Mouse (Mus musculus): ENCODE results near the gene Lst1. TPM values are rescaled to one million over a fixed set of nuclear protein-coding genes. Genes with fewer than 3 reads are reported as not detected.

Gene Lst1
- polyA plus RNA-seq, 1 experiment from 2014 or later, result 6.9 TPM

GRCm38 (mm10) chr17:35191723-35192122 lies 3.5 kb upstream of the Lst1 start:
- H3K36me3 ChIP-seq (replicated peaks), result no peaks in the 10 kb centered on the region
- no peak overlapping the region for H3K27ac ChIP-seq (replicated peaks)
- WGBS, result 62% methylated on average over 2 of the region's 2 CpGs
- H3K27me3 ChIP-seq (replicated peaks; ENCODE audit: low read depth, poor library complexity, severe bottlenecking), result peaks cover 36% of the 10 kb centered on the region
- DNase-seq (ENCODE audit: low spot score), result no peak
- H3K4me3 ChIP-seq, result no peak overlapping the region
- H3K4me1 ChIP-seq, result peaks cover 33% of the 10 kb centered on the region
- H3K9me3 ChIP-seq, result no peaks in the 10 kb centered on the region

GRCm38 (mm10) chr17:35190096-35190495 lies 1.9 kb upstream of the Lst1 start:
- 81% methylated on average over 4 of the region's 4 CpGs for WGBS
- H3K4me1 ChIP-seq, result peaks cover 34% of the 10 kb centered on the region
- no peak for DNase-seq (ENCODE audit: low spot score)
- no peak overlapping the region for H3K27ac ChIP-seq (replicated peaks)
- H3K27me3 ChIP-seq (replicated peaks; ENCODE audit: low read depth, poor library complexity, severe bottlenecking), result peaks cover 19% of the 10 kb centered on the region
- H3K36me3 ChIP-seq (replicated peaks), result no peaks in the 10 kb centered on the region
- H3K9me3 ChIP-seq, result no peaks in the 10 kb centered on the region
- no peak overlapping the region for H3K4me3 ChIP-seq

GRCm38 (mm10) chr17:35189186-35189585 lies 947 bp upstream of the Lst1 start:
- 55% methylated on average over 1 of the region's 1 CpGs for WGBS
- Histone ChIP-seq H3K27ac (replicated peaks) (no peak overlapping the region), H3K4me1 (peaks cover 28% of the 10 kb centered on the region), H3K27me3 (replicated peaks; ENCODE audit: low read depth, poor library complexity, severe bottlenecking) (peaks cover 10% of the 10 kb centered on the region), H3K36me3 (replicated peaks) (no peaks in the 10 kb centered on the region), H3K4me3 (no peak overlapping the region), H3K9me3 (no peaks in the 10 kb centered on the region)
- no peak for DNase-seq (ENCODE audit: low spot score)

GRCm38 (mm10) chr17:35187345-35187744 lies 894 bp downstream of the Lst1 start:
- Histone ChIP-seq H3K9me3 (no peaks in the 10 kb centered on the region), H3K36me3 (replicated peaks) (no peaks in the 10 kb centered on the region), H3K27ac (replicated peaks) (no peak overlapping the region), H3K4me1 (peaks cover 25% of the 10 kb centered on the region), H3K27me3 (replicated peaks; ENCODE audit: low read depth, poor library complexity, severe bottlenecking) (no peaks in the 10 kb centered on the region), H3K4me3 (no peak overlapping the region)
- WGBS, result 77% methylated on average over 4 of the region's 4 CpGs
- DNase-seq (ENCODE audit: low spot score), result no peak

- Histone ChIP-seq H3K36me3 (replicated peaks) (no peaks in the 10 kb centered on the region), H3K4me3 (peak overlapping the region; percentile 60), H3K27me3 (replicated peaks; ENCODE audit: low read depth, poor library complexity, severe bottlenecking) (no peaks in the 10 kb centered on the region), H3K27ac (replicated peaks) (peak overlapping the region; percentile 85), H3K4me1 (peaks cover 25% of the 10 kb centered on the region), H3K9me3 (no peaks in the 10 kb centered on the region)
- 3% methylated on average over 4 of the region's 4 CpGs for WGBS
- DNase-seq (ENCODE audit: low spot score), result peak; percentile 72
Observed at GRCm38 (mm10) chr17:35186681-35187080, 1.6 kb downstream of the Lst1 start.

- Histone ChIP-seq H3K27me3 (replicated peaks; ENCODE audit: low read depth, poor library complexity, severe bottlenecking) (no peaks in the 10 kb centered on the region), H3K4me1 (peaks cover 25% of the 10 kb centered on the region), H3K9me3 (no peaks in the 10 kb centered on the region), H3K4me3 (peak overlapping the region; percentile 60), H3K36me3 (replicated peaks) (no peaks in the 10 kb centered on the region), H3K27ac (replicated peaks) (peak overlapping the region; percentile 85)
- DNase-seq (ENCODE audit: low spot score), result peak; percentile 78
- 2% methylated on average over 18 of the region's 18 CpGs for WGBS
Observed at GRCm38 (mm10) chr17:35185639-35186611, 2.3 kb downstream of the Lst1 start.

- H3K27ac ChIP-seq (replicated peaks), result no peak overlapping the region
- 89% methylated on average over 5 of the region's 5 CpGs for WGBS
Observed at GRCm38 (mm10) chr17:35180093-35180492, 8.1 kb downstream of the Lst1 start.

GRCm38 (mm10) chr17:35178528-35178927 lies 9.7 kb downstream of the Lst1 start:
- peak; percentile 80 for DNase-seq (ENCODE audit: low spot score)
- no peaks in the 10 kb centered on the region for H3K27me3 ChIP-seq (replicated peaks; ENCODE audit: low read depth, poor library complexity, severe bottlenecking)
- no peak overlapping the region for H3K4me3 ChIP-seq
- H3K36me3 ChIP-seq (replicated peaks), result no peaks in the 10 kb centered on the region
- H3K27ac ChIP-seq (replicated peaks), result no peak overlapping the region
- H3K4me1 ChIP-seq, result no peaks in the 10 kb centered on the region
- no peaks in the 10 kb centered on the region for H3K9me3 ChIP-seq
- WGBS, result 9% methylated on average over 5 of the region's 5 CpGs

More at GRCm38 (mm10) chr17:35180093-35180492, 8.1 kb downstream of the Lst1 start:
- H3K4me3 ChIP-seq, result no peak overlapping the region
- DNase-seq (ENCODE audit: low spot score), result no peak
- 0 out of 2 replicates have a peak, but pooled peaks cover 6% of the 10 kb centered on the region for H3K4me1 ChIP-seq
- no peaks in the 10 kb centered on the region for H3K27me3 ChIP-seq (replicated peaks; ENCODE audit: low read depth, poor library complexity, severe bottlenecking)
- no peaks in the 10 kb centered on the region for H3K9me3 ChIP-seq
- no peaks in the 10 kb centered on the region for H3K36me3 ChIP-seq (replicated peaks)

- no peaks in the 10 kb centered on the region for H3K9me3 ChIP-seq
- no peak for DNase-seq (ENCODE audit: low spot score)
- no peaks in the 10 kb centered on the region for H3K36me3 ChIP-seq (replicated peaks)
- H3K27me3 ChIP-seq (replicated peaks; ENCODE audit: low read depth, poor library complexity, severe bottlenecking), result no peaks in the 10 kb centered on the region
- no peaks in the 10 kb centered on the region for H3K4me1 ChIP-seq
- 0 out of 2 replicates have a peak within 1 kb of the TSS, but pooled peaks have one; percentile 16 for H3K4me3 ChIP-seq
- H3K27ac ChIP-seq (replicated peaks), result no peak within 1 kb of the TSS
- 53% methylated on average over 2 of the region's 2 CpGs for WGBS
Observed at GRCm38 (mm10) chr17:35175968-35176367, 12.3 kb downstream of the Lst1 start, which contains the start of gene Aif1. TSS of gene Aif1 (minus strand) at chr17:35176068.

- Histone ChIP-seq H3K9me3 (no peaks in the 10 kb centered on the region), H3K27ac (replicated peaks) (no peak overlapping the region), H3K27me3 (replicated peaks; ENCODE audit: low read depth, poor library complexity, severe bottlenecking) (no peaks in the 10 kb centered on the region), H3K36me3 (replicated peaks) (no peaks in the 10 kb centered on the region), H3K4me3 (0 out of 2 replicates have a peak overlapping the region, but pooled peaks have one; percentile 16), H3K4me1 (no peaks in the 10 kb centered on the region)
- DNase-seq (ENCODE audit: low spot score), result no peak
- 79% methylated on average over 6 of the region's 6 CpGs for WGBS
Observed at GRCm38 (mm10) chr17:35175382-35175781, 12.9 kb downstream of the Lst1 start.

GRCm38 (mm10) chr17:35174201-35174977 lies 13.8 kb downstream of the Lst1 start:
- H3K4me1 ChIP-seq, result no peaks in the 10 kb centered on the region

GRCm38 (mm10) chr17:35173329-35173728 lies 14.9 kb downstream of the Lst1 start:
- WGBS, result 85% methylated on average over 3 of the region's 3 CpGs
- H3K27me3 ChIP-seq (replicated peaks; ENCODE audit: low read depth, poor library complexity, severe bottlenecking), result no peaks in the 10 kb centered on the region
- no peak for DNase-seq (ENCODE audit: low spot score)
- no peak overlapping the region; the same call in 1 of the 2 replicates for H3K27ac ChIP-seq (replicated peaks)
- peaks cover 3% of the 10 kb centered on the region; the same call in 1 of the 2 replicates for H3K4me1 ChIP-seq
- H3K4me3 ChIP-seq, result no peak overlapping the region
- H3K36me3 ChIP-seq (replicated peaks), result no peaks in the 10 kb centered on the region
- H3K9me3 ChIP-seq, result no peaks in the 10 kb centered on the region

More at GRCm38 (mm10) chr17:35174201-35174977, 13.8 kb downstream of the Lst1 start:
- no peaks in the 10 kb centered on the region for H3K27me3 ChIP-seq (replicated peaks; ENCODE audit: low read depth, poor library complexity, severe bottlenecking)
- H3K9me3 ChIP-seq, result no peaks in the 10 kb centered on the region
- DNase-seq (ENCODE audit: low spot score), result no peak
- H3K4me3 ChIP-seq, result no peak overlapping the region
- H3K36me3 ChIP-seq (replicated peaks), result no peaks in the 10 kb centered on the region
- no peak overlapping the region for H3K27ac ChIP-seq (replicated peaks)
- WGBS, result 67% methylated on average over 8 of the region's 8 CpGs
